Mouse (Mus musculus) testis, adult 2 months (tissue): ENCODE data around the gene H13.

Source experiments
- CTCF ChIP-seq: fragments of 200-500 bp; IDR thresholded peaks from 2 replicates; pipeline ENCODE4 v1.5.1; 2012; ENCODE audit warnings: low read depth, mild to moderate bottlenecking, inconsistent platforms, low read length, moderate library complexity; ENCODE audit not compliant: control insufficient read depth, insufficient read depth, insufficient replicate concordance
- POLR2A ChIP-seq: fragments of 200-500 bp; IDR thresholded peaks from 2 replicates; pipeline ENCODE4 v1.6.1; 2012; ENCODE audit warnings: low read depth, mild to moderate bottlenecking, inconsistent platforms, low read length, moderate library complexity; ENCODE audit not compliant: control insufficient read depth

DNA sequence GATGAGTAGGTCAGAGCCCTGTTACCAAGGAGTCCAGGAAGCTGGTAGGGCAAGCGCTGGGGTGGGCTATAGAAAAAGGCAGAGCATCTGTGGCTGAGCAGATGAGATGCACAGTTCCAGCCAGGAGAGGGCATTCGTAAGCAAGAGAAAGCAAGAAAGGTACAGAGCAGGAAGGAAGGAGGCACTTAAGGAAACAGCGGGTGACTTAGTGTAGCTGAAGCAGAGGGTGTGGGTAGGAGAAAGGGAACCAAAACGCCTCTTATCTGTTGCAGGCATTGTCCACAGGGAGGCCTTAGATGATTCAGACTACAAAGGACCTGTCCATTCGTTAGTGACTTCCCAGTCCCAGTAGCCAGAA lies 2.4 kb downstream of the H13 start:
- no peak for TF ChIP-seq POLR2A
- TF ChIP-seq CTCF = no peak; the same call in 1 of the 2 replicates
